Mouse (Mus musculus) heart, postnatal 10 days (tissue): ENCODE measurements at regions not wholly inside any gene's neighbourhood (a gene's known extent, or its start where the extent isn't known, plus 50 kb on each side); places are given as distances from the start of the nearest gene placed in this dataset.

Experiments
- DNase-seq, 2 experiments: peaks; one replicate each; pipeline ENCODE4 v3.0.0; 2021
- intact Hi-C: fragments of 180-260 bp; cut with DNase I; formaldehyde crosslinking; loops from one replicate; pipeline ENCODE4 v1.15.1; 2025

DNA sequence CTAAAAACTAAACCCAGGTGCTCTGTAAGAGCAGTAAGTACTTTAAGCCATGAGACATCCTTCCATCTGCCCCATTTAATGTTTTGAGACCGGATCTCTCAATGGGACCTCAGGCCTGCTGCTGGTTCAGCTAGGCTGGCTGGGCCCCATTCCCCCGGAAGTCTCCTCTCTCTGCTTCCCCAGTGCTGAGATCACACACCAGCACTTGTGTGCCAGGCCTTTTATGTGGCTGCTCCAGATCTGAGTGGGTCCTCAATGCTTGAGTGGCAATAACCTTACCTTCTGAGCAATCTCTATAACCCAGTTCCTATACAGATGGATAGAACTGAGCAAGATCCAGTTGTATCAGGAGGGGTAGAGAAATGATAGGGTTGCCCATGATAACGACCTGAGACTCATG is 118.9 kb upstream of the Tgfbr2 start:
- intact Hi-C loops, result no loop called here
- no peak for DNase-seq

DNA sequence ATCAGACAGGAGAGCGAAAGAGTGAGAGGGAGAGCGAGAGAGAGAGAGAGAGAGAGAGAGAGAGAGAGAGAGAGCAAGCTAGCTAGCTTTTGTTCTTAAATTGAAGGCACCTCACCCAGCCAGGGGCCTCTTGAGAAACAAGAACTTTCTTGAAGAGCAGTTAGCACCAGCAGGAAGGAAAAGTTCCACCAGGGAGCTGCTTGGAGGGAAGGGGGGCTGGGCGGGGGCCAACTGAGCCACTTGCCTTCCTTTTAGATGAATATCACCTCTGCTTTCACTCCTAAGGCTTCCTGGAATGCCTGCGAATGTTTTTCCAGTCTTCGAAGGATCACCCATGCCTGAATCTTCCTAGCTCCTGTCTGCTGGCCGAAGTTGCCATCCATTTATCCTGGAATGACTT is 118.0 kb upstream of the Tgfbr2 start:
- intact Hi-C loops, result no loop called here
- no peak for DNase-seq

DNA sequence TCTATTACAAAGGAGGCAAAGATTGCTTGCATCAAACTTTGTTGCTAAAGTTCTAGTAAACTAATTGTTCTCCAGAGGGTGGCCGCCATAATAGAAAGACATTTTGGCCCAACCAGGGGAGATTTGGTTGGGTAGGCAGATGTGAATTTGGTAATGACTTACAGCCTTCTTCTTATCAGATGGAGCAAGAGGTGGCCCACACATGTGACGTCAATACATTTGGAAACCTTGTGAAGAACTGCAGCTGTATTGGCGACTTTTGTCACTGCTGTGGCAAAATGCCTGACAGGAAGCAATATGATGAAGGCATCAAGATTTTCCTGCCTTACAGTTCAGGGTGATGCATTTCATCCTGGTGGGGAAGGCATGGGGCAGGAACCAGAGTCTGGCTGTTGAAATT is 116.5 kb upstream of the Tgfbr2 start:
- DNase-seq, result no peak
- intact Hi-C loops, result no loop called here

DNA sequence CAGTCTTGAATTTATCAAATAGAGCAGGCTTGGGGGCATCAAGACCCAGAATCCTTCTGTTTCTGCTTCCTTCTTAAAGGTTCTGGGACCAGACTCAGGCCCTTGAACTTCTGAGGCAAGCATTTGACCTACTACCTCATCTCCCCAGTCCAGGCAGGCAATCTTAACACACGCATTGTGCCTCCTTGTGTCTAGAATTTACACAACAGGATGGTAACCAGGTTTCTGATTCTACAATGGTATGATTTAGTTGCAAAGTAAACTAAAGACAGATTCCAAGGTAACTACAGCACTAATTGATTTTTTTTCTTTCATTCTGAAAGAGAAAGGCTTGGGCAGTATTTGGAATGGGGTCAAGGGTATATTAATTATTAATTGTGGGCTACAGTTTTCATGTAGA is 115.7 kb upstream of the Tgfbr2 start:
- intact Hi-C loops, result no loop called here
- DNase-seq, result no peak

DNA sequence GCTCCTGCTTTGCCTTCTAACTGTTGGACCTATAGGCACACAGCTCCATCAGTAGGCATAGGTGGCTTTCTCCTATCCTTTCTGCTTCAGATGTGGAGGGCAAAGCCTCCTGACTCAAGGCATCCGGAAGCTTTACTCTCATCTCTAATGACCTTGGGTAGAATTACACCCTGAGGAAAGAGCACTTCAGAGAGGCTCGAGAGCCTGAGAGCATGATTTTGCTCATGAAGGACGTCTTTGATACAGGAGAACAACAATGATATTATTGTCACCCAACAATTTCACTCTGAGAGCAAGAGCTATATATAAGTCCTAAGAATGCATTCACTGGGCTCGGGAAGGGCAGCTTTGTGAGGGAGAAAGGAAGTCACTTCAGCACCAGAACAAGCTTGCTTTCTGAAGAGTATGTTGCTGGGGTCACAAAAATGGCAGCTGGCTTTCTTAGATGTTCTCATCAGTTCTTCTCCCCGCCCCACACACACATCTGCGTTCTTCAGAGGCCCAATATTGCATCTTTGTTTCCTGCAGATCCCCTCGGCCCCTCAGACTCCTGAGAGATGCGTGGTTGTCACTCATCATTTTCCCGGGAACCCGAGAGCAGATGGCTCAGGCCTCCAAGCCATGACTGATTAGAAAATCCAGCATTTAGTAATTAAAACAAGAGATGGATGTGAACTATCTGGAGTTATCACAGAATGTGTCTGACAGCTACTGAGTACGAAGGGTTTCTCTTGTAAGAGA is 110.7 kb upstream of the Tgfbr2 start:
- no peak for DNase-seq
- intact Hi-C loops, result no loop called here

DNA sequence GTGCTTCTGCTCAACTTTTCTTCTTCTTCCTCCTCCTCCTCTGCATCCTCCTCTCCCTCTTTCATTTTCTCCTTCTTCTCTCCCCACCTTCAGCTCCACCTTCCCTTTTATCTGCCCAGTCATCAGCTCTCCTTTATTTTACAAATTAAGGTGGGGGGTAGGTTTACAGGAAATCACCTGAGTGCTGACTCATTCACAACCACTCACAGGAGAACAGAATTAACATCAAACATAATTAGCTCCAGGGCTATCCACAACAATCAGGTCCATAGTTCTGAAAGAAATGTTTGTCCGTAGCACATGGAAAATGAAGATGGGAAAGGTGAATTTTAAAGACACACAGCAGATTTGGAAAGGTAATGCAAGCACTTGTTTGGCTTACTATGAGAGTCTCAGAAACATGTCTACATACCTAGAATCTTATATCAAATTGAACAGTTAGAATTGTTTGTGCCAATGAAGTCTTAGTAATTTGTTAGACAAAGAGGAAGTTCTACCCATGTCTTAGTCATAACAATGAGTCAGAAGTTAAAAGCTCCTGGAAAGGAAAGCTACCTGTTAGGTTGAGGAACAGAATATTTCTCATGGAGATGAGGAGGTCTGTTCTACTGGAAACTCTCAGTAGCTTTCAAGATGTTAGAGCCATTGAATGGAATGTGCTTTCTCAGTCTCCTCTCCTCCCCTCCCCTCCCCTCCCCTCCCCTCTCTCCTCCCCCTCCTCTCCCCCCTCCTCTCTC is 108.8 kb upstream of the Tgfbr2 start:
- intact Hi-C loops, result no loop called here
- DNase-seq, result no peak

DNA sequence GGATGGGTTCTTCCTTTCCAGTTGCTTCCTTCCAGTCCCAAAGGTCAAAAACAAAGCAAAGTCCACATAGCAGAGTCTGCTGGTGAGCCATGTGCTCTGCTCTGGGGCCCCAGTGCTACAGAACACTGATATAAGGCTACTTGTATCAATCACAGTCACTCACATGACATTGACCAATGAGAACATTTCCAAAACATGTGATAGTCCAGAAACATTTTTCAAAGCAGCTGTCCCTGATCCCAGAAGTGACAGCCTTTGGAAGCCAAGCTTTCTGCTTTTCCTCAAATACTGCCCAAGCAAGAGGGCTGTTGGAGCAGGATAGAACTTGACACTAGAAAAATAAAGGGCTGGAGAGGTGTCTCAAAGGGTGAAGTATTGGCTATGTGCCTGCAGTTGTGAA is 106.5 kb upstream of the Tgfbr2 start:
- intact Hi-C loops, result no loop called here

DNA sequence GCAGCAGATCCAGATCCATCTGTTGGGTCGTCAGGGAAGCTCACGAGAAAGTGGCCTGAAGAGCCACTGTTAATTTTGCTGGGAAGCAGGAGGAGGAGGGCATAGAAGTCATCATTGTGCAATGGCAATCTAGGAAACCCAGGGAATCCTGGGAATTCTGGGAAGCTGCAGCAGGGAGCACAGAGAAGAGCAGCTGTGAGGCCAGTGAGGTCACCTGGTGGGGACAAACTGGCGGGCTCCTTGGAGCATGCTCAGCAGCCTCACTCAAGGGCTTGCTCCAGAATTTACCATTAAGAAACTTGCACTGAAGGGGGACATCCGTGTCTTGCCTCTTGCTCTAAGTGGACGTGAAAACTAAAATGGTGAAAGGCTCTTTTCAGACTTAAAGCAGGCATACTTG is 105.0 kb upstream of the Tgfbr2 start:
- intact Hi-C loops, result no loop called here
- no peak for DNase-seq

More for the DNA sequence above, 106.5 kb upstream of the Tgfbr2 start:
- peak; percentile 85 for DNase-seq

DNA sequence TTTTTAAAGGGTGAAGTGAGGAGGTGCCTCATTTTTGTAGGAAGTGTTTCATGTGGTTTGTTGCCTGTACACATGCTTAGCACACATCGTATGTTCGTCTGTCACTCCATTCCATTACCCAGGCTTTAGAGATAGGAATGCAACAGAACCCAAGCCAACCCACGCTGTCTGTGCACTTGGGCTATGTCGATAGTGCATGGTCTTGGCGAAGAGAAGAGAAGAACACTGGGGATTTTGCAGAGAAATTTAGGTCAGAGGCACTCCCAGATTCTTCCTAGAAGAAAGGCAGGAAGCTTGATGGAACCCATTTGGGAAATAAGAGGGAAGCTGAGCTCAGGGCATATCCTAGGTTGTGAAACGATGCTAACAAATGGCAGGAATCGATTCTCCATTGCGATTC is 103.7 kb upstream of the Tgfbr2 start:
- no peak for DNase-seq
- intact Hi-C loops, result no loop called here

DNA sequence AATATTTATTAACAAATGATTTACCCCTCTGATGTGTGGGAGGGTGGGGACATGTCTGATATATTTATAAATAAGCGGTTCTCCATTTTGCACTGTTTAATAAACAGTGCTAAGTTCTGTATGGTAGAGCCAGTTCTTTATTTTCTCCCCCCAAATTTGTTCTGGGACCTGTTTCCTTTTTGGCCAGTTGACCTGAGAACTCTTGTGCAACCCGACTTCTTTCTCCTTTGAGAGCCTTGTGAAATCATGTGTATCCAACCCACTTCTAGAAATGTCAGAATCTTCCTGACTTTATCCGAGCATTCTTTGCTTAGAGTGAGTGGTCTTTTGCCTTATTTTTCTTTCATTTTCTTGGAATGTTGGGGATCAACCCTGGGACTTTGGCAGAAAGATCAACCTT is 102.6 kb upstream of the Tgfbr2 start:
- DNase-seq, result no peak
- intact Hi-C loops, result no loop called here

DNA sequence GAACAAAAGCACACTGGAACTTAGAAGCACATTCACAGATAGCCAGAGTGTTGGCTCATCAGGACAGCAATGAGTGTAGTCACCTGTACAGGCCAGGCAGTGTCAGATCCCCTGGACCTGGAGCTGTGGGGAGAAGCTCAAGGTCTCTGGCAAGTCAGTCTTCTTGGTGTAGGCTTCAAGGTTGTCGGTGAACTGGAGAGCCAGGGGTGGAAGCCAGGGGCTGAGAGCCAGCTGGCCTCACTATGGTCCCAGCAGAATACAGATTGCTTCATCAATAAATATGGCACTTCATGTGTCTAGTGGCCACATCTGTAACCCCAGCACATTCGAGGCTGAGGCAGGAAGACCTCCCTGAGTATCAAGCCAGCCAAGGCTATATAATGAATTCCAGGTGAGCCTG is 101.0 kb upstream of the Tgfbr2 start:
- intact Hi-C loops, result no loop called here

DNA sequence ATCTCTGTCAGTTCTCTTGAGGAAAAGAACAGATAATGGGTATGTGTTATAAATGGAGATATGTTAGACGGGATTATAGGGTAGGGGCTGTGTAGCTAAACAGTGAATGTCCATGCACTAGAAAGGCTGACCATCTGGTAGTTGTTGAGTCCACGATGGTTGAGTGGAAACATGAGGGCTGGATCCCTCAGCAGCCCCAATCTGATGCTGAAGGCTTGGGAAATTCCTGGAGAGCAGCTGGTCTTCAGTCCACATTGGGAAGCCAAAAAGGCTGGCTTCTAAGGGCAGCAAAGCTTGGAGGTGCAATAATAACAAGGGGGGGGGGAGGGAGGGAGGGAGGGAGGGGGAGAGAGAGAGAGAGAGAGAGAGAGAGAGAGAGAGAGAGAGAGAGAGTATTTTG is 97.3 kb upstream of the Tgfbr2 start:
- no peak for DNase-seq
- intact Hi-C loops, result no loop called here

More for the DNA sequence above, 101.0 kb upstream of the Tgfbr2 start:
- no peak for DNase-seq

DNA sequence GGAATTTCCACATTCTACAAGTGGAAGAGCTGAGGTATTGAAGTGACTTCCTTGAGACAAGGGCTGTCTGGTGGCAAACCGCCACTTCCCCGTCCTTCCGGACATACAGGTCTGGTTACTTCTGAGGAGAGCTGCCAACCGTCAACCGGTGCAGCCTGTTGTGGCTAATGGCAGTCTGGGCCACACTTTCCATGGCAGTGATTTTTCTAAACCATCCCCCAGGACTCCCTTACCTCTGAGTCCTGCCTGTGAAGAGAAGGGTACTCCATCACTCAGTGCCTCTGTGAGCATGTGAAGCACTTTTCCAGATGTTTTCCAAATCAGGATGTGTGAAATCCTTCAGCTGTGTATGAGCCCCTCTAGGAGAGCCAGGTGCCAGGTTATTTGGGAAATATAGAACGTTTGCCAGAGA is 95.3 kb upstream of the Tgfbr2 start:
- DNase-seq, result no peak
- intact Hi-C loops, result no loop called here

DNA sequence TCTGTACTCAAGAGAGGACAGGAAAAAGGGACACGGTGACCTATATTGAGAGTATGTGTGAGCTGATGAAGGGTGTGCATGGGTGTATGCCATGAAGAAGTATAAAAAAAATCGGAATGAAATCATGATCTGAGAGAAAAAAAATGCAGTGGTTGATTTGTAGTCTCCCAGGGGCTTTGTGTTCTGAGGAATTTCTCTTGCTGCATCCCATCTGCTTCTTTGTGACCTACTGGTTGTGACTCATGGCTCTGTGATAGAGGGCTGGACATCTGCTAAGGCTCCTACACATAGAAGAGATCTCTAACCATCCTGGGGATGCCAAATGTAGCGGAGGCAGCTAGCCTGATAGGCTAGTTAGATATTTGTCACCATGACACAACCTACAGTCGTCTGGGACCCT is 92.3 kb upstream of the Tgfbr2 start:
- DNase-seq, result no peak
- intact Hi-C loops, result no loop called here

DNA sequence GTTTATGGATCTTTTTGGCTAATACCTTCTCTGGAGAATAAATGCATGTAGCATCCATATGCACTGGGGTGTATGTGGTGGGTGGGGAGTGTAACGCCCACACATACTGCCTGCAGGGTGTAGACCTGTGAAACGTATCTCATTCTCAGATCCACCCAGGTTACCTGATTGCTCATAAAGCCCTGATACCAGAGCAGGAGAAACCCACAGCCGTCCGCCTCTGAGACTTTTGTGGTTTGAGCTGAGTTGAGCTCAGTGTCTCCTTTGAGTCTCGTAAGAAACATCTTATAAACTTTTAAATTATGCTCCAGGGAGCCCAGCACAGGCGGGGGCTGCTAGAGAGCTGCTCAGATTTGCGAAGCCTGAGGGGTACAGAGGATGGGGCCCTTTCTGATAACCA is 88.7 kb upstream of the Tgfbr2 start:
- intact Hi-C loops, result no loop called here
- no peak for DNase-seq

DNA sequence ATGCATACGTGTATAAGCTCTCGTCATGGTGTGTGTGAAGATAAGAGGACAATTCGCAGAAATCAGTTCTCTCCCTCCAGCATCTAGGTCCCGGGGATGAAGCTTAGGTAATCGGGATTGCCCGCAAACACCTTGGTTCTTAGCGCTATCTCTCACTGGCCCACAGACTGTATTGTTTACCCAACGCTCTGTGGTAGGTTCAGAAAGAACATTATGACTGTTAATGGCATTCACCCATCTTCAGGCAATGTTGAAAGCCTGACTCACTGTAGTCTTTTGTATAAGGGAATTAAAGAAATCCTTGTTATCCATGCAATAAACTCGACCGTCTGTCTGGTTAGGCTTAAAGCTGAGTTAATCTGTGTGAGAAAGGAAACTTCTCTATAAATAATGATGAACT is 84.4 kb upstream of the Tgfbr2 start:
- DNase-seq, result no peak
- intact Hi-C loops, result no loop called here

DNA sequence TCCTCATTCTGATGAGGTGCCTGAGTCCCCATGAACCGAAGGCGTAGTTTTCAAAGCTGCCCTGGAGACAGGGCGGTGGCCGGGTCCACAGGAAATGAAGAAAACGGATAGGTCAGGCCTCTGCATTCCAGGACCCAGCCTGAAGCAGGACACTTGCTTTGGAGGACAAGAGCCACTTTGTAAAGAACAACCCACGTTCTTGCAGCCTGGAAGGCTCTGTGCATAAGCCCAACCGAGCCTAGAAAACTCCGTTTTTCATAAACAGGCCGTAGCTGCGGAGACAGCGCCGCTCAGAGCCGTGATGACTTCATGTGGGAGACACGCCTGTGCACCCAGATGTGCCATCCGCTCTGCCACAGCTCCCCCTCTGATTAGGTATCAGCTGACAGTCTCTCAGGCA is 78.4 kb upstream of the Tgfbr2 start:
- intact Hi-C loops, result no loop called here
- peak; percentile 49 to 59 for DNase-seq

DNA sequence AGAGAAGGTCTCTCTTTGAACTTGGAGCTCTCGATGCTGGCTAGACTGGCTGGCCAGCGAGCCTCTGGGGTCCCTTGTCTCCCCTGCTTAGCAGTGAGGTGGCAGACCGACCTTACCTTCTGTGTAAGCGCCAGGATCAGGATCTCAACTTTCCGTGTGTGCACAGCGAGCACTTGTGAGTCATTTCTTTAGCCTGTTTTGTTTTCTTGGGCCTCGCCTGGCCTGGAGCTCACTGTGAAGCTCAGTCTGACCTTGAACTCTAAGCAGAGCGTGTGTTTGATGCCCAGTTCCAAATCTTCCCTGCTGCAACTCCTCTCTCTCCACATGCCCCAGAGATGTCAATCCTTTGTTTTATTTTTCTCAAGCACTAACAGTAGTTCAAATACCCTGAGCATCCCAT is 77.6 kb upstream of the Tgfbr2 start:
- intact Hi-C loops, result no loop called here
- no peak for DNase-seq

DNA sequence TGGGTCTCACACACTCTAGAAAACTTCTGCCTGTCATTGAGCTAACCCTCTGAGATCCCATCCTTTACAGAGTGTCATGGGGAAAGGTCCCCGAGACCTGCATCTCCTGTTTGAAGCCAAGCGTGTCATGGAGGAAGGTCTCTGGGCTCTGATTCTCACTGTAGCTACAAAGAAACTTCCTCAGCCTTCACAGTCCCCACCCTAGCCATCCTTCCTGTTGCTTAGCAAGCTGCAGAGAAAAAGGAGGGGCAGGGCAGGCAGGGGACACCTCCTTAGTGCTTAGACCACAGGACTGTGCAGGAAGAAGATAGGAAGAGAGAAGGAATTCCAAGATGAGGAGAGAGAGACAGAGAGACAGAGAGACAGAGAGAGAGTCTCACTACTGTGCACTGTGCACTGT is 74.6 kb upstream of the Tgfbr2 start:
- no peak for DNase-seq
- intact Hi-C loops, result no loop called here

DNA sequence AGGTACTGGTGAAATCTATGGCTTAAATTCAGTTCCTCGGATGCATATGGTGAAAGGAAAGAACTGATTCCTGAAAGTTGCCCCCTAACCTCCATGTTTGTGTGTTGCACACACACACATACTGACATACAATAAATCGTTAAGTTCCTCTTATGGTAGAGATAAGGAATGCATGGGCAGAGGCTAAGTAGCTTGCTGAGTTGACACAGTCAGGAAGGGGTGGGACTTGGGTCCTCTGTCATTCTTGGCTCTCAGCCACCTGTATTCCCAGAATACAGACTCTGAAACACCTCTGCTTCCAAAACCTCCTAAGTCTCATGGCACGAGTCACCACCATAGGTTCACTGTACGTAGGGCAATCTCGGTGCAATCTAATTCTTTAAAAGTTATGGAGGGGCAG is 70.0 kb upstream of the Tgfbr2 start:
- intact Hi-C loops, result no loop called here
- no peak for DNase-seq

DNA sequence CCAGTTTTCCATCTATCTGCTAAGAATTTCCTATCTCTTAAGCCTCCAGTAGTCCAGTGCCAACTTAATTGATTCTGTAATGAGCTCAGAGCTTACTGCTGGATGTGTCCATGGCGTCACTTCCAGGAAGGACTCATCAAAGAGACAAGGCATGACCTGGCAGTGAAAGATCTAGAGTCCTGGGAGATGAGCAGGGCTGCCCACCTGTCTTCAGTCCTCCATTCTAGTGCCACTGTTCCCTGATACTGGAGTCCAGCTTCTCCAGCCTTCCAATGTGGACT is 69.4 kb upstream of the Tgfbr2 start:
- DNase-seq, result no peak
- intact Hi-C loops, result no loop called here

DNA sequence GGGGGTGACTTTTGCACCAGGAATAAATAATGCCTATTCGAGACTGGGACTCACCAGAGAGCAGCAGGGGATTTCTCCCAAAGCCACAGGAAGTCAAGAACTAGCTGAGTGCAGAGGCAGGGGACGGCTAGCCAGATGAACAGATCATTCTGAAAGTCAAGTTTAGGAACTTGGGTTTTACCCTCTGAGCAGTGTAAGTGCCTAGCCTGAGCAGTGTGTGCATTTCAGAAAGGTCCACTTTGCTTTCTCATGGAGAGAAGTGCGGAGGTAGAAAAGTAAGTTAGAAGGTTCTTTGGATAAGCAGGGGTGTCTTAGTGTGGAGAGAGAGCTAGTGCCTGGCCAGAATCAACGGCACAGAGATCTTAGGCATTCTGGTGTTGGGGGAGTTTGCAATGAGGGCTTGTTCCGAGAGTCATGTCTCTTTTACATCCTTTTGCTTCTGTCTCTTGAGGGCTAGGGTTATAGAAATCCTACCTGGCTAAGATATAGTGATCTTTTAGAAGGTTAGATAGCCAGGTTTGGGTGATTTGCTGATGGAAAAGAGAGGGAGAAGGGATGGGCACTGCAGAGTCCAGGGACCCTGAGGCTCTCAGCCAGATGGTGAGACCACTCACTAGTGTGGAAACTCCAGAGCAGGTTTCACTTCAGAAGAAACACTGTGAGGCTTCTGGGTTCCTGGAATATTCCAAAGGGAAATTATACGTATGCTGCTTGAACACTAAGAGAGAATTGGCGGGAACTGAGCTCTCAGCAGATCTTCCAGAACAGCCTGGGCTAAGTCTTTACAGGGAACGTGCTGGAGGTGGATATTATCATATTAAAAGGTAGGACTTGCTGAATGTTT is 68.8 kb upstream of the Tgfbr2 start:
- no peak for DNase-seq
- intact Hi-C loops, result no loop called here
